Mouse (Mus musculus) heart, embryonic 13.5 days (tissue): ENCODE measurements around the gene Nr2c2ap. TPM values are rescaled to one million over a fixed set of nuclear protein-coding genes. Genes with fewer than 3 reads are reported as not detected.
A peak's percentile ranks its signal among the peaks of the same experiment; 100 is the strongest.

Experiments used
- ATAC-seq: fragments of 200-750 bp; cut with Nextera tagmentation; 2 replicates; pipeline ENCODE4 v1.8.0; 2017; ENCODE audit warnings: moderate TSS enrichment; ENCODE audit not compliant: insufficient number of reproducible peaks, low FRiP score, low TSS enrichment; ENCODE audit errors: extremely low read depth
- H3K27ac ChIP-seq: fragments of 300-500 bp; sonication (generic); replicated peaks from 2 replicates; pipeline ENCODE4 v1.5.1; 2015; ENCODE audit warnings: moderate library complexity, mild to moderate bottlenecking, inconsistent platforms
- H3K27me3 ChIP-seq: fragments of 300-500 bp; sonication (generic); replicated peaks from 2 replicates; pipeline ENCODE4 v1.6.1; 2015; ENCODE audit warnings: mild to moderate bottlenecking, inconsistent platforms
- H3K36me3 ChIP-seq: fragments of 300-500 bp; sonication (generic); 2 replicates; pipeline ENCODE4 v1.6.1; 2015; ENCODE audit warnings: mild to moderate bottlenecking, inconsistent platforms
- H3K4me1 ChIP-seq: fragments of 300-500 bp; sonication (generic); 2 replicates; pipeline ENCODE4 v1.6.1; 2015; ENCODE audit warnings: inconsistent platforms
- H3K4me2 ChIP-seq: fragments of 300-500 bp; sonication (generic); 2 replicates; pipeline ENCODE4 v1.6.1; 2015; ENCODE audit warnings: inconsistent platforms, mild to moderate bottlenecking, moderate library complexity
- H3K4me3 ChIP-seq: fragments of 300-500 bp; sonication (generic); 2 replicates; pipeline ENCODE4 v1.5.1; 2015; ENCODE audit warnings: moderate library complexity, mild to moderate bottlenecking, inconsistent platforms
- H3K9ac ChIP-seq: fragments of 300-500 bp; sonication (generic); 2 replicates; pipeline ENCODE4 v1.6.1; 2015; ENCODE audit warnings: inconsistent platforms, mild to moderate bottlenecking, moderate library complexity
- H3K9me3 ChIP-seq: fragments of 300-500 bp; sonication (generic); 2 replicates; pipeline ENCODE4 v1.6.1; 2016; ENCODE audit warnings: inconsistent platforms
- WGBS: fragments of 180-500 bp; shearing (Covaris S2); methylation state at CpG from one replicate; pipeline ENCODE4 v1.1.7; 2015; ENCODE audit warnings: mixed read lengths; 5-methylcytosine and 5-hydroxymethylcytosine counted together
- polyA plus RNA-seq: library from polyadenylated mRNA; unstranded; fragments of >200 nt; fragmentation: Nextera tagmentation; extraction: Ambion mirVana; gene quantifications from 2 replicates; pipeline ENCODE4 v1.2.1, GENCODE M21; 2015

Nr2c2ap gene
- polyA plus RNA-seq, 1 experiment from 2014 or later: 30.5 TPM

DNA sequence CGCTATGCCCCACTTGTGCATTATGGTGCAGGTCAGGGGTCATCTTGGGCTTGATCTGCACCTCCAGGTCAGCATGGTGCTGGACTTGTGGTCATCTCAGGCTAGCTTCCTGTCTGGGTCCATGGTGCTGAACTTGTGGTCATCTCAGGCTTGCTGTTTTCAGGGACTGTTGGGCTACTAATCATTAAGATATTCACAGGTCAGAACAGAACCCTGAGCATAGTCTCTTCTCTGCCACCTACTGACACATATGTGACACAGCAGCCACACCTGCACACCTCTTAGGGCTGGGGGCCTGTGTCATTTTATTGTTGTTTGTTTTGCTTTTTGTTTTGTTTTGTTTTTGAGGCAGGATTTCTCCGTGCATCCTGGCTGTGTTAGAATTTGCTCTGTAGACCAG, 8.3 kb upstream of the Nr2c2ap start:
- Histone ChIP-seq H3K9ac (no peak overlapping the region), H3K27ac (no peak overlapping the region), H3K4me3 (no peak overlapping the region), H3K27me3 (peaks cover 80% of the 10 kb centered on the region), H3K9me3 (no peaks in the 10 kb centered on the region), H3K4me2 (no peak overlapping the region), H3K36me3 (no peaks in the 10 kb centered on the region), H3K4me1 (peaks cover 6% of the 10 kb centered on the region)
- no peak for ATAC-seq
- WGBS: 49% methylated on average over 2 of the region's 2 CpGs

GRCm38 (mm10) chr8:70124992-70125391, 6.1 kb upstream of the Nr2c2ap start:
- Histone ChIP-seq H3K9ac (no peak overlapping the region), H3K4me3 (no peak overlapping the region), H3K4me1 (peaks cover 28% of the 10 kb centered on the region), H3K27me3 (peaks cover 59% of the 10 kb centered on the region), H3K4me2 (no peak overlapping the region), H3K27ac (no peak overlapping the region), H3K36me3 (no peaks in the 10 kb centered on the region), H3K9me3 (no peaks in the 10 kb centered on the region)
- ATAC-seq: no peak
- 55% methylated on average over 8 of the region's 8 CpGs for WGBS

- H3K27ac ChIP-seq: peak overlapping the region; percentile 84
- no peak overlapping the region for H3K4me3 ChIP-seq
- H3K4me2 ChIP-seq: peak overlapping the region; percentile 2; the same call in 1 of the 2 replicates
- 30% methylated on average over 3 of the region's 3 CpGs for WGBS
- peaks cover 14% of the 10 kb centered on the region for H3K36me3 ChIP-seq
- H3K27me3 ChIP-seq: peaks cover 30% of the 10 kb centered on the region
- H3K9me3 ChIP-seq: no peaks in the 10 kb centered on the region
- peaks cover 46% of the 10 kb centered on the region for H3K4me1 ChIP-seq
- ATAC-seq: peak; percentile 32; the same call in 1 of the 2 replicates
- H3K9ac ChIP-seq: no peak overlapping the region
These were observed 2.7 kb upstream of the Nr2c2ap start for GRCm38 (mm10) chr8:70128435-70128834.

DNA sequence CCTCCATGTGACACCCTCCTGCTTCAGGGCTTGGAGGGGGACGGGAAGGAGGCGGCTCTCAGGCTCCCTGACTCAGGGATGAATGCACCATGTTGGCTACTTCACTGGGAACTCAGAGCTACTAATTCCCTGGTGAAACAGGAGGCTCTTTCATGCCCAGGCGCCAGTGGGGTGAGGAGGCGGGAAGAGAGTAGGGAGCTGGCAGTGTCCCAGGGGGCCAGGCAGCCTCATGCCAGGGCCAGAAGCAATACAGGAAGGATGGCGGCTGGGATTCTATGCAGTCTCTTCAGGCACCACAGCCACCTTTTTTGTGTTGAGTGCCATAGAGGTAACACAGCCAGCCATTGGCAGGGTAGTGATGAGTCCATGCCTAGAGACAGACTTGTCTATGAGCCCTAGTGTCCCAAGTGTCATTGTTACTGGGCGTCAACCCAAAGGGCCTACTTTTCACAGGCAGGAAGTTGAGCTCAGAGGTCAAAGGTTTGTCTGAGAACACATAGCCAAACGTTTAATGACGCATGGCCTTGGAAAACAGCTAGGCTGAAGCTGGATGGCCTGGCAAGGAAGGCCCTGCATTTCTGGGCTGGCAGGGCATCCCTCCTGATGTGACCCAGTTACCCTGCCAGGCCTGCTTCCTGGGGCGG, 1.7 kb upstream of the Nr2c2ap start:
- Histone ChIP-seq H3K9me3 (no peaks in the 10 kb centered on the region), H3K4me3 (no peak overlapping the region), H3K27ac (peak overlapping the region; percentile 84), H3K4me1 (peaks cover 53% of the 10 kb centered on the region), H3K9ac (0 out of 2 replicates have a peak overlapping the region, but pooled peaks have one; percentile 28), H3K4me2 (no peak overlapping the region), H3K27me3 (peaks cover 23% of the 10 kb centered on the region), H3K36me3 (peaks cover 24% of the 10 kb centered on the region)
- WGBS: 63% methylated on average over 9 of the region's 9 CpGs
- no peak for ATAC-seq

GRCm38 (mm10) chr8:70130066-70130465, 1.1 kb upstream of the Nr2c2ap start:
- no peak overlapping the region for H3K9ac ChIP-seq
- no peaks in the 10 kb centered on the region for H3K9me3 ChIP-seq
- H3K4me3 ChIP-seq: no peak overlapping the region
- WGBS: 79% methylated on average over 3 of the region's 3 CpGs
- H3K27me3 ChIP-seq: peaks cover 18% of the 10 kb centered on the region
- no peak for ATAC-seq
- no peak overlapping the region for H3K4me2 ChIP-seq
- H3K4me1 ChIP-seq: peaks cover 59% of the 10 kb centered on the region
- H3K27ac ChIP-seq: no peak overlapping the region
- peaks cover 30% of the 10 kb centered on the region for H3K36me3 ChIP-seq

DNA sequence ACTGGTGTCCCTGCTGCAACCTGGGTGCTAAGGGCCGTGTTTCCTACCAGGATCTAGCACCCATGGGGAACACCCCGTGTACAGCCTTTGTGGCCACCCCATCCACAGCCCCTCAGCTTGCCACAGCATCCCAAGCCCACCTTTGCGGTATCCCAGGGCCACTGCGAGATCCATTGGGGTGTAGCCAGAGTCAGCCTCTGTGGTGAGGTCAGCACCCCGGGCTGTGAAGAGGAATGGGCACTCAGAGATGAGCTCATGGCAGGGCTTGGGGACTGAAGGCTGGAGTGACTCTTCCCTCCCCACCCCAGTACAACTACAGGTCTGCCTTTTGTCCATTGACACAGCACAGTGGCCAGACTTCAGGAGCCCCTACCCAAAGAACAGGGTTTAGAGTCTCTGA, 3.0 kb downstream of the Nr2c2ap start:
- 0 out of 2 replicates have a peak overlapping the region, but pooled peaks have one; percentile 12 for H3K27ac ChIP-seq
- H3K27me3 ChIP-seq: no peaks in the 10 kb centered on the region
- H3K4me3 ChIP-seq: no peak overlapping the region
- H3K9me3 ChIP-seq: no peaks in the 10 kb centered on the region
- no peak overlapping the region for H3K9ac ChIP-seq
- H3K36me3 ChIP-seq: peaks cover 58% of the 10 kb centered on the region
- H3K4me2 ChIP-seq: no peak overlapping the region
- WGBS: 87% methylated on average over 5 of the region's 5 CpGs
- no peak for ATAC-seq
- H3K4me1 ChIP-seq: peaks cover 55% of the 10 kb centered on the region

DNA sequence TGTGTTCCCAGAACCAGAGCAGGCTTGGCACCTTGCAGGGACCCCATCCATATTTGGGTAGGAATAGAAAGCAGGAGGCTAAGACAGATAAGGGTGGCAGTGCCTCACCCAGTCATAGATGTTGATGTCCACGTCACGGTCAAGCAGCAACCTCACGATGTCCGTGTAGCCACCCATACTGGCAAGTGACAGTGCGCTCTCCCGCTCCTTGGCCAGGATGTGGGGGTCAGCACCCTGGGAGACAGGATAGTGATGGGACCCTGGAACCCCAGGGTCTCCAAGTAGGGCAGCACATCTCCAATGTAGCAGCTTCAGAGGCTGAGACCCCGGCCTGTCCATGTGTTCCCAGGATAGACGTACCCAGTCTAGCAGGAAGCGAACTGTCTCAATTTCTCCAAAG, 3.8 kb downstream of the Nr2c2ap start:
- H3K4me1 ChIP-seq: peaks cover 47% of the 10 kb centered on the region
- no peaks in the 10 kb centered on the region for H3K9me3 ChIP-seq
- peak overlapping the region; percentile 65 for H3K27ac ChIP-seq
- no peak overlapping the region for H3K4me2 ChIP-seq
- peak overlapping the region; percentile 24; the same call in 1 of the 2 replicates for H3K9ac ChIP-seq
- 67% methylated on average over 9 of the region's 9 CpGs for WGBS
- H3K36me3 ChIP-seq: peaks cover 58% of the 10 kb centered on the region
- no peak for ATAC-seq
- H3K27me3 ChIP-seq: no peaks in the 10 kb centered on the region
- H3K4me3 ChIP-seq: no peak overlapping the region

- H3K27me3 ChIP-seq: no peaks in the 10 kb centered on the region
- no peaks in the 10 kb centered on the region for H3K9me3 ChIP-seq
- H3K27ac ChIP-seq: no peak overlapping the region
- ATAC-seq: no peak
- H3K4me2 ChIP-seq: no peak overlapping the region
- peaks cover 46% of the 10 kb centered on the region for H3K4me1 ChIP-seq
- H3K9ac ChIP-seq: no peak overlapping the region
- 82% methylated on average over 4 of the region's 4 CpGs for WGBS
- H3K4me3 ChIP-seq: no peak overlapping the region
- H3K36me3 ChIP-seq: peaks cover 58% of the 10 kb centered on the region
These were observed 5.5 kb downstream of the Nr2c2ap start for GRCm38 (mm10) chr8:70136591-70136990.

DNA sequence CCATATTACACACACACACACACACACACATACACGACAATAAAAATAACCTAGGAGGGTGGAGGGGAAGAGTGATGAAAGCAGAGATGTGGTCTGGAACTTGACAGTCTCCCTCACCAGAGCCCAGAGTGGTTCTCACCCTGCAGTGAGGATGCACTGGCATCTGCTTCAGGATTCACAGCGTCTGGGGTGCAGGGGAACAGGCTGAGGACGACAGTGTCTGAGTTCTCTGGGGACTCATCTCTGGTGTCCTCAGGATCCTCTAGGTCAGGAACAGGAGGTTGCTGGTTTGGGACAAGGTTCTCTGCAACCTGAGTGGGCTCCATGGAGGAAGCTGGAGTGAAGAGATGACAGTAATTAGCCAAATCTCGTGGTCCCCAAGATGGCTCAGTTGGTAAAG, 6.8 kb downstream of the Nr2c2ap start:
- H3K4me1 ChIP-seq: peaks cover 38% of the 10 kb centered on the region
- 69% methylated on average over 4 of the region's 4 CpGs for WGBS
- ATAC-seq: no peak
- H3K9ac ChIP-seq: peak overlapping the region; percentile 81
- H3K36me3 ChIP-seq: peaks cover 63% of the 10 kb centered on the region
- peak overlapping the region; percentile 69 for H3K4me2 ChIP-seq
- H3K9me3 ChIP-seq: no peaks in the 10 kb centered on the region
- no peaks in the 10 kb centered on the region for H3K27me3 ChIP-seq
- H3K4me3 ChIP-seq: peak overlapping the region; percentile 86
- no peak overlapping the region for H3K27ac ChIP-seq

DNA sequence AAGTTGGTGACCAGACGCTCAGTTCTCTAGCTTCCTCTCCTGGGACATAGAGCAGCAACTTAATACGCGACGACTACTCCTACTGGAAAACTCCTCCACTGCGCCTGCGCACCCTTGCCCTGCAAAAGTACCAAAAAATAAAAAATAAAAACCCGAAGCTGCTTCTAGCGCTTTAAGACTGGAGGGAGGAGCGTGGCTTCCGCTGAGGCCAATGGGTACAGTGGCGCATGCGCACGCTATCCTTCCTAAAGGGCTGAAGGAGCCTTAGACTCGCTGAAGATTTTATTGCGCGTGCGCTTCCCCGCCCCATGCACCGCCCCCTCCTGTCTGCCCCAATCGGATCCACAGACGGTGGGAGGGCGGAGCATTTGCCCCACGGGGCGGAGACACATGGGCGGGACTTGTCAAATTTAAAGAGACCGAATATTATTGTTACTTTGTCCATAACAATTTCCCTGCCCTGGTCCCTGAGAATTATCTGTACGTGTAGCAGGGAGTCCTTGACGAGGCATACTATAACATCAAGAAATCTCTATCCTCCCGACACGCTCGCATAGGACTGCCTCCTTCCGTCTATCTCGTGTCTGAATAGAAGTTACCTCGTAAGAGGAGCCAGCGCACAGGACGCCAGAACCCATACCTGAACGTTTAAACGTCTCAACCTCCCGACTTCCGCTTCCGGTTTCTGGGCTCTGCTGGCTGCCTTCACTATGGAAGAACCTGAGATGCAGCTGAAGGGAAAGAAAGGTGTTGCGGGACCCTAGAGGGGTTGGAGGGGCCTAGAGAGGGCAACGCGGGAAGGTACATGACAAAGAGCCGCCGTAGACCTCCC, 8.1 kb downstream of the Nr2c2ap start, which contains the start of the genes Rfxank, Borcs8 and Mef2b:
Gene Rfxank (minus strand): TSS at position 129 of the 832 bp plus-strand sequence.
Gene Borcs8 (plus strand): TSS at position 474 of the 832 bp plus-strand sequence.
Gene Mef2b (plus strand): TSS at position 686 of the 832 bp plus-strand sequence.
- Histone ChIP-seq H3K4me1 (peaks cover 32% of the 10 kb centered on the region), H3K9ac (peak within 1 kb of the TSS; percentile 87), H3K36me3 (peaks cover 61% of the 10 kb centered on the region), H3K4me2 (peak within 1 kb of the TSS; percentile 88), H3K27me3 (no peaks in the 10 kb centered on the region), H3K4me3 (peak within 1 kb of the TSS; percentile 86), H3K27ac (peak within 1 kb of the TSS; percentile 84), H3K9me3 (no peaks in the 10 kb centered on the region)
- WGBS: under 1% methylated on average over 46 of the region's 46 CpGs
- peak; percentile 96 for ATAC-seq

- peak overlapping the region; percentile 88 for H3K4me2 ChIP-seq
- peak overlapping the region; percentile 86 for H3K4me3 ChIP-seq
- no peaks in the 10 kb centered on the region for H3K9me3 ChIP-seq
- H3K27ac ChIP-seq: peak overlapping the region; percentile 84
- peaks cover 25% of the 10 kb centered on the region for H3K4me1 ChIP-seq
- 8% methylated on average over 9 of the region's 9 CpGs for WGBS
- peak overlapping the region; percentile 87 for H3K9ac ChIP-seq
- peaks cover 61% of the 10 kb centered on the region for H3K36me3 ChIP-seq
- no peaks in the 10 kb centered on the region for H3K27me3 ChIP-seq
- ATAC-seq: no peak
These were observed 8.8 kb downstream of the Nr2c2ap start for GRCm38 (mm10) chr8:70139981-70140380.
